Mouse (Mus musculus): Measurements from ENCODE around the gene Ptgir.

GRCm38 (mm10) chr7:16890536-16890935, 15.8 kb upstream of the Ptgir start:
- no peak for TF ChIP-seq TAL1 (IDR thresholded peaks at IDR 0.05; ENCODE audit: low read length)
- no peak for TF ChIP-seq GATA1 (IDR thresholded peaks at IDR 0.05; ENCODE audit: low read length)
